Mouse (Mus musculus): Measurements from ENCODE around the gene Ccl28. TPM values are rescaled to one million over a fixed set of nuclear protein-coding genes. Genes with fewer than 3 reads are reported as not detected.
"Not testable (repeated sequence)": the region's sequence is repeated elsewhere in the genome, so short reads cannot be mapped to it uniquely, and the experiment has no call there.

The Ccl28 gene
- polyA plus RNA-seq, 1 experiment from 2014 or later = not detected

GRCm38 (mm10) chr13:119691958-119692357 lies 68.3 kb downstream of the Ccl28 start:
- H3K4me1 ChIP-seq (ENCODE audit: control insufficient read depth, insufficient read depth, low read length); H3K27ac ChIP-seq (ENCODE audit: low read depth, low read length); H3K36me3 ChIP-seq (ENCODE audit: control insufficient read depth, insufficient read depth, low read length); H3K9me3 ChIP-seq (ENCODE audit: control insufficient read depth, low read length); ATAC-seq (ENCODE audit: low FRiP score, low TSS enrichment); H3K27me3 ChIP-seq (ENCODE audit: control insufficient read depth, insufficient read depth, low read length): not testable (repeated sequence)
- peak overlapping the region; percentile 75 for H3K4me2 ChIP-seq (replicated peaks; ENCODE audit: low read depth, low read length)
- 67% methylated on average over 3 of the region's 3 CpGs for WGBS
- H3K4me3 ChIP-seq (ENCODE audit: low read length) = peak overlapping the region; percentile 79
- H3K9ac ChIP-seq (ENCODE audit: low read depth, low read length) = peak overlapping the region; percentile 75; the same call in 1 of the 2 replicates

GRCm38 (mm10) chr13:119695676-119696075 lies 72.1 kb downstream of the Ccl28 start:
- no peak overlapping the region for H3K4me2 ChIP-seq (replicated peaks; ENCODE audit: low read depth, low read length)
- 69% methylated on average over 4 of the region's 4 CpGs for WGBS
- peaks cover 23% of the 10 kb centered on the region for H3K36me3 ChIP-seq (ENCODE audit: control insufficient read depth, insufficient read depth, low read length)

GRCm38 (mm10) chr13:119696496-119696895 lies 72.9 kb downstream of the Ccl28 start:
- no peak overlapping the region for H3K9ac ChIP-seq (ENCODE audit: low read depth, low read length)
- 74% methylated on average over 1 of the region's 1 CpGs for WGBS
- H3K36me3 ChIP-seq (ENCODE audit: control insufficient read depth, insufficient read depth, low read length) = peaks cover 28% of the 10 kb centered on the region

More at GRCm38 (mm10) chr13:119695676-119696075, 72.1 kb downstream of the Ccl28 start:
- Histone ChIP-seq H3K9me3 (ENCODE audit: control insufficient read depth, low read length) (no peaks in the 10 kb centered on the region), H3K4me1 (ENCODE audit: control insufficient read depth, insufficient read depth, low read length) (peaks cover 10% of the 10 kb centered on the region; the same call in 1 of the 2 replicates), H3K9ac (ENCODE audit: low read depth, low read length) (no peak overlapping the region), H3K4me3 (ENCODE audit: low read length) (no peak overlapping the region), H3K27me3 (ENCODE audit: control insufficient read depth, insufficient read depth, low read length) (no peaks in the 10 kb centered on the region), H3K27ac (ENCODE audit: low read depth, low read length) (no peak overlapping the region)
- no peak for ATAC-seq (ENCODE audit: low FRiP score, low TSS enrichment)

GRCm38 (mm10) chr13:119698436-119698835 lies 74.8 kb downstream of the Ccl28 start:
- H3K9ac ChIP-seq (ENCODE audit: low read depth, low read length) = no peak overlapping the region
- no peak overlapping the region for H3K4me3 ChIP-seq (ENCODE audit: low read length)
- 86% methylated on average over 4 of the region's 4 CpGs for WGBS
- no peak overlapping the region for H3K4me2 ChIP-seq (replicated peaks; ENCODE audit: low read depth, low read length)
- H3K27me3 ChIP-seq (ENCODE audit: control insufficient read depth, insufficient read depth, low read length) = no peaks in the 10 kb centered on the region
- H3K36me3 ChIP-seq (ENCODE audit: control insufficient read depth, insufficient read depth, low read length) = peaks cover 42% of the 10 kb centered on the region
- H3K4me1 ChIP-seq (ENCODE audit: control insufficient read depth, insufficient read depth, low read length) = 0 out of 2 replicates have a peak, but pooled peaks cover 3% of the 10 kb centered on the region
- no peaks in the 10 kb centered on the region for H3K9me3 ChIP-seq (ENCODE audit: control insufficient read depth, low read length)
- no peak for ATAC-seq (ENCODE audit: low FRiP score, low TSS enrichment)
- H3K27ac ChIP-seq (ENCODE audit: low read depth, low read length) = no peak overlapping the region

More at GRCm38 (mm10) chr13:119696496-119696895, 72.9 kb downstream of the Ccl28 start:
- H3K4me1 ChIP-seq (ENCODE audit: control insufficient read depth, insufficient read depth, low read length) = peaks cover 5% of the 10 kb centered on the region; the same call in 1 of the 2 replicates
- no peak overlapping the region for H3K4me3 ChIP-seq (ENCODE audit: low read length)
- H3K27ac ChIP-seq (ENCODE audit: low read depth, low read length) = no peak overlapping the region
- H3K27me3 ChIP-seq (ENCODE audit: control insufficient read depth, insufficient read depth, low read length) = no peaks in the 10 kb centered on the region
- H3K9me3 ChIP-seq (ENCODE audit: control insufficient read depth, low read length) = no peaks in the 10 kb centered on the region
- ATAC-seq (ENCODE audit: low FRiP score, low TSS enrichment) = no peak; the same call in 1 of the 2 replicates
- no peak overlapping the region for H3K4me2 ChIP-seq (replicated peaks; ENCODE audit: low read depth, low read length)

Other genes starting within 250 kb of the Ccl28 start
- 91.4 and 101 TPM in 2 replicates for gene Paip1, start 195.2 kb upstream of the Ccl28 start, polyA plus RNA-seq (2014; fragmentation: Nextera tagmentation; extraction: Ambion mirVana)
- 56.7 and 74.0 TPM in 2 replicates for gene 4833420G17Rik, start 161.1 kb upstream of the Ccl28 start, polyA plus RNA-seq (2014; fragmentation: Nextera tagmentation; extraction: Ambion mirVana)
- gene Tmem267, start 135.8 kb upstream of the Ccl28 start, polyA plus RNA-seq (2014; fragmentation: Nextera tagmentation; extraction: Ambion mirVana) = 1.3 and 2.2 TPM in 2 replicates
- gene 3110070M22Rik, start 135.4 kb upstream of the Ccl28 start, polyA plus RNA-seq (2014; fragmentation: Nextera tagmentation; extraction: Ambion mirVana) = 1.2 and 2.1 TPM in 2 replicates
- gene Hmgcs1, start 66.6 kb downstream of the Ccl28 start, polyA plus RNA-seq (2014; fragmentation: Nextera tagmentation; extraction: Ambion mirVana) = 85.4 and 161 TPM in 2 replicates
- gene Nim1k, start 132.1 kb downstream of the Ccl28 start, polyA plus RNA-seq (2014; fragmentation: Nextera tagmentation; extraction: Ambion mirVana) = 0.74 and 1.1 TPM in 2 replicates
- gene Zfp131, start 167.1 kb downstream of the Ccl28 start, polyA plus RNA-seq (2014; fragmentation: Nextera tagmentation; extraction: Ambion mirVana) = 41.7 and 43.8 TPM in 2 replicates
- gene AF067063, start 206.4 kb downstream of the Ccl28 start, polyA plus RNA-seq (2014; fragmentation: Nextera tagmentation; extraction: Ambion mirVana) = not detected in 2 replicates
- gene D13Ertd608e, start 212.2 kb downstream of the Ccl28 start, polyA plus RNA-seq (2014; fragmentation: Nextera tagmentation; extraction: Ambion mirVana) = not detected in 2 replicates

Data from kidney, embryonic 14.5 days (tissue).